Mouse (Mus musculus): ENCODE results near the gene Treml2.

Treml2 gene

DNA sequence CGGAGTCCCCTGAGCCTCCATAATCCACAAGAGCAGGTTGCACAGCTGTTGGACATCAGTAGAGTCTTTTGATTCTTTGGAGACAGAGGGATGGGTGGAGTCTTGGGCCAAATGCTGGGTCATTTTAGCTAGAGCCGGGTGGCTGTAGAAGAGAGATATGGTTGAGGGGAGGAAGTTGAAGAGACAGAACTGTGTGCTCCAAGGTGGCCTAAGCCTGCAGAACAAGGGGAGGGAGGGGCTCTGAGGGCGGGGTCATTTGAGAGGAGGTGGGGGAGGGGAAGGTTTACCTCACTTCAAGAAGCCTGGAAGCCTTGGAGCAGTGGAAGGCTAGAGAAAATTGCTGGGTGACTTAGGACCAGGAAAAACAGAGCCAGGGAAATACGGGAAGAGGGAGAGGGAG is at the start of gene Treml2:
Gene Treml2 (plus strand): TSS at position 296 of the 400 bp plus-strand sequence.
- DNase-seq (ENCODE audit: low spot score in 2 of 2): peak in 1 of 2 experiments; percentile 23

DNA sequence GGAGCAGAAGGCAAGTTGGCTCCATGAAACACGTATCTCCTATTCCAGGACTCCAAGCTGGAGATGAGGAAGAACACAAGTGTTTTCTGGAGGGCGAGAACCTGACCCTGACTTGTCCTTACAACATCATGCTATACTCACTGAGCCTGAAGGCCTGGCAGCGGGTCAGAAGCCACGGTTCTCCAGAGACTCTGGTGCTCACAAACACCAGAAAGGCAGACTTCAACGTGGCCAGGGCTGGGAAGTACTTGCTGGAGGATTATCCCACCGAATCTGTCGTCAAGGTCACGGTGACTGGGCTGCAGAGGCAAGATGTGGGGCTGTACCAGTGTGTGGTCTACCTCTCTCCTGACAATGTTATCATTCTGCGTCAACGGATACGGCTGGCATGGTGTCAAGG is 49.8 kb upstream of the Treml2 start:
- no peak for DNase-seq (ENCODE audit: low spot score in 2 of 2)

DNA sequence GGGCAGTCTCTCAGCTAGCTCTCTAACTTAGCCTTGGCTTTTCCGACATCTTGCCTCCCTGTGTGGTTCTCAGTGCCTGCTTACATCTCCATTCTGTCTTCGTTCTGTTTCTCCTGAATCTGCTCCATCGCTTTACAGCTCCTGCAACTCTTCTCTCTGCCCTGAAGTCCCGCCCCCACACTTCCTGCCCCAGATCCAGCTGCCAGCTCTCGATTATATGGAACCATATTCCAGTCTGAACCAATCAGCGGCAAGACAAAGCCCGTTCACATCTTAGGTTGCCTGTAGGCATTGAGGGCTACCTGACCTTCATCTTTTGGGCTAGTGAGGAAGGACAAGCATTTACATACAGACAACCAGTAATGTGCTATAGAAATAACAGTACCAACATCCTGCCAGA is 48.7 kb upstream of the Treml2 start:
- DNase-seq (ENCODE audit: low spot score in 2 of 2): no peak

DNA sequence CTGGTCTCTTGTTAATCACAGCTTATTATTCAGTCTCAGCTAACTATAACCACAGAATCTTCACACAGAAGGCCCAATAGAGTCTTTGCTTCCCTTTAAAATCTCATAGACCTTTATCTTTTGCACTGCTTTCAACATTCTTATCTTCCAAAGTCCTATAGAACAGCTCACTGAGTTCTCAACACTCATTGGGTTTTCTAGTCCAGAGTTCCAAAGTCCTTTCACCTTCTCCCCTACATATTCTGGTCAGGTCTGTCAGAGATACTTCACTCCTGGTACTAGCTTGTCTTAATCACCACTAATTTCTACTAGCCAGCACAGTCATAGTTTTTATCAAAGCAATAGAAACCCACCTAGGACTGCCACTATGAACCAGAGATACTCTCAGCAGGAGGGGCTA is 42.7 kb upstream of the Treml2 start:
- no peak for DNase-seq (ENCODE audit: low spot score in 2 of 2)

DNA sequence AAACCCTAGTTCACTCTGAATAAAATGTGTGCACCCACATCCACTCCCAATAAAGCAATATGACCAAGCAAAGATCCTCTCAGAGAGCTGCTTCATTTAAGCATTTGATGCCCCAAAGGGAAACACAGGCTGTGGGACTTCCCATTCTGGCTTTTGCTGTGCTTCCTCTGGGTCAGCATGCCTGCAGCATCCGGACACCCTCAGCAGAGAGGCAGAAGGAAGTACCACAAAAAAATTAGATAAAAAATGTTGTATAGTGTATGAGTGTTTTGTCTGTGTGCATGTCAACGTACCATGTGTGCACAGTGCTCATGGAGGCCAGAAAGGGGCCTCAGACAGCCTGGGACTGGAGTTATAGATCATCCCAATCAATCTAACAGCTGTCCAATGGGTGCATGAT is 37.4 kb upstream of the Treml2 start:
- no peak for DNase-seq (ENCODE audit: low spot score in 2 of 2)

DNA sequence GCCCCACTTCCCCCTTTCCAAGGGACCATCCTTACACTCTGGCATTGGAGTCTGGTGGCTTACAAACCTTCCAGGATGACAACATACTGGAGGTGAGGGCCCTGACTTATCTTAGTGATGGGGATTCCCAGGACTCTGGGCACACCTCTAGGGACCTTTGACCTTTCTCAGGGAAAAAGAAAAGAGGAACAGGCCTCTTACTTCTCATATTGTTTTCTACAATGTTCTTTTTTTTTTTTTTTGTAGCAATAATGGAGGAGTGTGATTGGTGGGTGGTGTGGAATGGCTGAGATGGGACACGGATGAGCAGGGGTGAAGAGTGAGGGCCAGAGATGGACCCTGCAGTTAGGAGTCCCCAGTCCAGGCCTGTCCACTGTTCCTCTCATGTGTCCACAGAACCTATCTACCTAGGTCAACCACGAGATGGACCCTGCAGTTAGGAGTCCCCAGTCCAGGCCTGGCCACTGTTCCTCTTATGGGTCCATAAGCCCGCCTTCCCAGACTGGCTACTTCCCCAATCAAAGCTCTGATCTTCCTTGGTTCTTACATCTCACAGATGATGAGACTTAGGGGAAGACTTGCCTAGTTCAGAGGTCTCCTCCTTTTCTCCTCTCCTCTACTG is 35.4 kb upstream of the Treml2 start, which contains the start of gene Treml4:
Gene Treml4 (plus strand): TSS at position 555 of the 622 bp plus-strand sequence.
- DNase-seq (ENCODE audit: low spot score in 2 of 2): no peak

DNA sequence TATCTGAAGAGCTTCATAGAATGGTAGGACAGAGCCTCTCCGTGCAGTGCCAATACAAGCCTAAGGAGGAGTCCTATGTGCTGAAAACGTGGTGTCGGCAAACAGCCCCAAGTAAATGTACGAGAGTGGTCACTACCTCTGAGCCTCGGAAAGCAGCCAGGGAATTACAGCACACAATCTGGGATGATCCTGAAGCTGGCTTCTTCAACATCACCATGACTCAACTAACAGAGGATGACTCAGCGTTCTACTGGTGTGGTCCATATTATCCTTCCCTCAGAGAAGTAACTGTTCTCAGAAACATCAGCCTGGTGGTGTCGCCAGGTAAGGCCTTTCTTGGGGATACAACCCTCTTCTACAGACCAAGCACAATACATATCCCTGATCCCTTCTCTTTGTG is 34.6 kb upstream of the Treml2 start:
- DNase-seq (ENCODE audit: low spot score in 2 of 2): no peak

DNA sequence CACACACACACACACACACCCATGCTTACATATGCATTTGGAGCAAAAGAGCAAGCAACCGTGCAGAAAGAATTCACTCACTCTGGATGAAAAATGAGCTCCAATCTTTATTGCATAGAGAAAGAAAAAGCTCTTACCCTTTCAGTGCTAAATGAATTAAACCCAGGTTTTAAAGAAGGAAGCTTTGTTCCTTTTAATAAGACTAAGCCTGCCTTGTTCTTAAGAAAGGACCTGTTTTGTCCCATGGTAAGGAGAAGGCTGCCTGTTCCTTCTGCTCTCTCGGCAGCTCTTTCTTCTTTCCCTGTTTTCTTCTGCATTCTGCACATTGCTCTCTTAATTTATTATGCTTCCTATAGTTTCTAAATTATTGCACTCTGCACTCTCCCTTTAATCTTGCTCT is 33.2 kb upstream of the Treml2 start:
- no peak for DNase-seq (ENCODE audit: low spot score in 2 of 2)

DNA sequence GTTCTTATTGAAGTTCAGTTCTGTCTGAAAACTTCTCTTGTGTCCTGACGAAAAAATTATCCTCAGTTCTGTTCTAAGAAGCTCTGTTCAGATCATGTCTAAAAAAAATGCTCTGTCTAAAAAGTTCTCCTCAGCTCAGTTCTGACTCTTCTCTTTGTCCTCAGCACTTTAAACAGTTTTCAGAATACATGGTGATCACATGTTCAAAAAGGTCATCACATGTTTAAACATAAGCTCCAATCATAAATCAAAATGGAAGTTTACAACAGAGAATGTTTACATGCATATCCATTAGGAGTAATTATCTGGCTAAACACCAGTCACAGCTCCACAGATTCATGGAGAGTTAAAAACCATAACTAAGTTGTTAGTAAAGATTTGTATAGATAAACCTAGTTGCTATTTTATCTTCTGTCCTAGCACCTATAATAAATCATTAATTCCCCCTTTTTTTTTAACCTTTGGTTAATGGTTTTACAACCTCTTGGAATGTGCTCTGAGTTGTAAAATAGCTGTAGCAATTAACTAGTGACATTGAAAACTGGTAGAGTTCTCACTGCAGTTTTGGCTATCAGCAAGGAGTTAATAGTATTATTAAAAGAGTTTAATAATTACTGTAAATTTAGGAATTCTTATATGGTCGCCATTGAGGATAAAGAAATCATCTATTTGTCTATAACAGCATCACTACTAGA is 32.5 kb upstream of the Treml2 start:
- no peak for DNase-seq (ENCODE audit: low spot score in 2 of 2)

DNA sequence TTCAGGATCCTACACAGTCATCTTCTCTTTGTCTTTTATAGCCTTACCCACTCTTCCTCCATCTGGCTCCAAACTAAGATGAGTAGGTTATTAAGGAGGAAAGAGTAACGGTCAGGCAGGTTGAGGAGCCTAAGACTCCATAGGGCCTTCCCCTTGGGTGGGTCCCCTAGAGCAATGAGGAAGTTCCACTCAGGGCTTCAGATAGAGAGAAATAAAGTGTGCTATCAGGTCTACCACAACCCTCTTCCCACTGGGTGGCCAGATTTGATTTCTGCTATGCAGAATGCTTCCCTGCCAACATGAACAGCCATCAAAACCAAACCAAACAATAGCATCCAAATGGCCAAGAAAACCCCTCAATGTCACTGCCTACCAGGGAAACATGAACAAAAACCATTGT is 31.7 kb upstream of the Treml2 start:
- no peak for DNase-seq (ENCODE audit: low spot score in 2 of 2)

DNA sequence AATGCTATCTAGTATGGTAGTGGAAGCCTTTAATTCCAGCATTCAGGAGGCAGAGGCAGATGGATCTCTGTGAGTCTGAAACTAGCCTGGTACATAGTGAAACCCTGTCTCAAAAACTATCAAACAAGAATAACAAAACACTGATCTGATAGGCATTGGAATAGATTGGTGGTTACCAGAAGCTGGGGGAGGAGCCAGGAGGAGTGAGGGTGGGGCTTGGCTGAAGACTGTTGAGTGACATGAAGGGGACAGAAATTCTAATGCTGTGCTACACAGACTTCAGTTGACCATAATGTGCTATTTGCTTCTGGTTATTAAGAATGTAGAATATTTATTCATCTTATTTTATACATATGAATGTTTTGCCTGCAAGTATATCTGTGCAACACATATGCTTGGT is 31.0 kb upstream of the Treml2 start:
- DNase-seq (ENCODE audit: low spot score in 2 of 2): no peak

DNA sequence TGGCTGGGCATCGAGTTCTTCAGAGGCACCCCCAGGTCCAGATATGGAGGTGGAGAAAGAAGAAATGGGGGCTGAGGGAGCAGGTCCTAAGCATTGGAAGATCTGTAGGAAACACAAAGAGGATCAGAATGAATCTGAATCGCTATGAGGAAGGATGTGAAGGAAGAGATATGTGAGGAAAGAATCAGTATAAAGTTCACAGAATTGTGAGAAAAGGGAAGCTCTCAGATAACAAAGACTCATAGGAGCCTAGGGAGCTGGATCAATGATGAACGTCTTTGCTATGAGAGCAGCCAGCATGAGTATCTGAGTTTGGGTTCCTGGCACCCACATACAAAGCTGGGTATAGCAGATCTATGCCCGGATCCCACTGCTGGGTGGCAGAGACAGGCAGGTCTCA is 29.5 kb upstream of the Treml2 start:
- no peak for DNase-seq (ENCODE audit: low spot score in 2 of 2)

DNA sequence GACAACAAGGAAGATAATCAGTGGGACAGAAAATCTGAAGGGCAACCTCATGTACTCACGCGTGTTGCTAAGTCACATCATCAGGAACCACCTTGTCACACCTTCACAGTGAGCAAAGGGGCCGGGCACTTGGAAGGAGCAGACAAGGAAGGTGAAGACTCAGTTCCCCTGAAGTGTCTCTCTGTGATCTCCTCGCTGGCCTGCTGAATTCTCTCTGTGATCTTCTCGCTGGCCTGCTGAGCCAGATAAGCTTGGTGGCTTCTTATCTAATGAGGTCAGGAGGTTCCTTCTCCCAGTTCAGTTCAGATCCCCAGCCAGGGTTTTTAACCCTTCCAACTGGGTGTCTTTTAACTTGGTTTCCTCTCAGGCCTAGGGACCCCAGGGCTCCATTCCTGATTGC is 27.1 kb upstream of the Treml2 start:
- no peak for DNase-seq (ENCODE audit: low spot score in 2 of 2)

DNA sequence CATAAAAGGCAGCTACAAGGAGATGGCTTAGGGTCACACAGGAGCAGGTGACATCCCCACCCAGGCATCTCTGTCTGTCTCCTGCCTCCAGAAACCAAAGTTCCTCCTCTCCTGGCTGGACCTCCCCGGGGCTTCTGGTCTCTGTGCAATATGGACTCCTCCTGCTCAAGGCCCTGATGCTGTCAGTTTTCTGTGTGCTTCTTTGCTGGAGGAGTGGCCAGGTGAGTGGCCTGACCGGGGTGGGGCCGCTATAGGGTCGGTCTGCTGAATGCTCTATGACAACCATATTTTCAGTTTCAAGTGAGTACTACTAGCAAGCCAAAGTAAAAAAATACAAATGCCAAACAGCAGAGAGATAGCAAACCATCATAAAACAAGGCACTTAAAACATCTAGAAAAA is 26.7 kb upstream of the Treml2 start:
- DNase-seq (ENCODE audit: low spot score in 2 of 2): no peak

DNA sequence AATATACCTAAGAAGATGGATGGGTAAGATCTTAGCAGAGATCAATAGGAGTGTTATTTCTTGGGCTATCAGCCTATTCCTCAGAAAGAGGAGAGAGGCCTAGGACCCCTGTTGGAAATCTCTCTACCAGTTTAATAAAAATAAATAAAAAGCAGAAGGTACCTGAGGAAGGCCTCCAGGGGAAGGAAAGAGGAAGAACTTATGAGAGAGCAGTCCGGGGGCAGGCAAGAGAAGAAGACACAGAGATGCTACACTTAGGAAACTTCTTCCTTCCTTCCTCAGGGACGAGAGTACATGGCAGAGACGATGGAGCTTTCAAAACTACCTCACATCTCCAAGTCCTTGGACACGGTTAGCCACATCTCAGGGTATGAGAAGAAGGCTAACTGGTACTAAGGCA is 25.2 kb upstream of the Treml2 start:
- DNase-seq (ENCODE audit: low spot score in 2 of 2): no peak

DNA sequence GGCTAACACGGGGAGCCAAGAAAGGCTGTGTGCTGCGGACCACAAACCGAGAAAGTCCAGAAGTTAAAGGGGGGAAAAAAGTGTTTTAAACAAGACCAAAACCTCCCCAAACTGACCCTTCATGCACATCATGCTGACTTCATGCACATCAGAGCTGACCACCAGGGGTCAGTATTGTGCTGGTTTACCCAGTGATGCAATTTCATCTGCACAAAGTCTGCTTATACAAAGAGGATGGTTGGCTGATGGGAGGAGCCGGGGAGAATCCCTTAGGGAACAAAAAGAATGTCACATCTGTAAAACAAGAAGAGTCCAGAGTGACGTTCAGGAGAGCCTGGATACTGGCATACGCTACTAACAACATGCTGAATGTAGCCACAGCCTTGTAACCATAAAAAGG is 24.4 kb upstream of the Treml2 start:
- DNase-seq (ENCODE audit: low spot score in 2 of 2): peak; percentile 46 to 87

DNA sequence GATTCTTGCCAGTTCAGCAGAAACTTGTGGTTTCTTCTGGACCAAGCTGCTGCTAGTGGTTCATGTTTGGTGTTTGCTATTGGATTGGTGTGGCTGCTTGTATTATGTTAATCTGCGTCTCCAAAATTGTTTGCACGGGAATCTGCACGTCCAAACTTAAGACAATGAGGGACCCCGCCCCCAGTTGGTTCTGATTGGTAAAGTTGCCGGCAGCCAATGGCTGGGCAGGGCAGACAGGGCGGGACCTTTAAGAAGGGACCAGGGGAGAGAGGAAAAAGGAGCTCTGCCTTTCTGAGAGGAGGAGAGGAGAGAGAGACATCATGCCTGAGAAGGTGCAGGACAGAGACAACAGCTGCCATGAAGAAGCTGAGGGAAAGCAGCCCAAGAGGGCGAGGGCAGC is 23.6 kb upstream of the Treml2 start:
- DNase-seq (ENCODE audit: low spot score in 2 of 2): no peak

DNA sequence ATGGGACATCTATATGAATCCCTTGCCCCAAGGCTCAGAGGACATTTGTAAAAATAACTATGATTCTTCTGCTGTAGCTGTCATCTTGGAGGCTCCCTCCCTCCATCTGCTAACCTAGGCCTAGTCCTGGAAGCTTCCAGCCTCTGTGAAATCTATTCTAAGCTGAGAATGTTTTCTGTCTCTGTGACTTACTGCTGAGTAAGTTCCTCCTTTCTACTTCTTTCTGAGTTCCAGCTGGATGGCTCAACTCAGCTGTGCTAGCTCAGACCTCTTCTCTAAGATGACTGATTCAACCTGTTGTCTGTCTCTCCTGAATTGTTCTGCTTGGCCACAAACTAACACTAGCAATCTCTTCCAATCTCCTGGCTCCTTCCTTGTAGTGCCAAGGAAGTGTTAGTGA is 20.9 kb upstream of the Treml2 start:
- DNase-seq (ENCODE audit: low spot score in 2 of 2): no peak

DNA sequence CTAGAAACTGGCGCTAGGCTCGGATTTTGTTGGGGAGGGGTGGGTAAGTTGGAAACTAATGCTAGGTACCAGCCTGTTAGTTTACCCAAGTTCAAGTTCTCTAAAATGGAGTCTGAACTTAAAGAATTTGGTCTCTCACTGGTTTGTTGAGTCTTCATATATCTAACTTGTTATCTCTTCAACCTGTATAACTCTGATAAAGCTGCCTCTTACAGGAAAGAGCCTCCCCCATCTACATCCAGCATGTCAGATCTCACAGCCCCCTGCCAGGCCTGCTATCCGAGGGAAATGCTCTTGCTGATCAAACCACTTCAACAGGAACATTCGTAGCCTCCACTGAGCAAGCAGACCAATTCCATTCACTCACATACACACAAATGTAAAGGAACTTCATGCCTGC is 20.3 kb upstream of the Treml2 start:
- no peak for DNase-seq (ENCODE audit: low spot score in 2 of 2)

DNA sequence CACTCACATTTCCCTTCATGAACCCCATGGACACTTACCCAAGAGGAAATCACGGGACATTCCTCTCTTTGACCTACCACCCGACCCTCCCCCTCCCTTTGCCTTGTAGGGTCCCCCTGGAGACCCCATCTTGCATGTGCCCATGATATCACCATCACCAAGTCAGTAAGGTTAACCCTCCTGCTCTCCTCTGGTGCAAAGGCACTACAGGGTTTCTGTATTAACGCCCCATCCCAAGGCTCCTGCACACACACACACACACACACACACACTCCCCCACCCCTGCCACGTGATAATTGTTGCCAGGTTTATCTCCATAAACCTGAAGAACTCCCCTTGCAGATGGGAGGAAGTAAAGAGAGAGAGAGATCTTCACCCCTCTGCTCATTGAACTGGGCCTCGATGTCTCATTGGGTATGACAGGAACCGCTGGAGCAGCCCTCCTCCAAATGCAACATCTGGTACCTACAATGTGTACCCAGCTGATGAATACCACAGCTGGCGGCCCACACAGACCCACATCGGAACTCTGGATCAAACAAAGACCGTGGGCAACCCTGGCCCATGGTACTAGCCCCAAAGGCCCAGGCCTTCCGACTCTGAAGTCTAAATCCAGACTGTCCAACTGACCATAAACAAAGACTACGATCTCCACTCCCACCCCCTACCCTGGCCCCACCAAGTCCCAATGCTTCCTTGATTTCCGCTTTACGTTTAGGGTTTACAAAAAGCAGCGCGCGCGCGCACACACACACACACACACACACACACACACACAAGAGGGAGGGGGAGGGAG is 18.2 kb upstream of the Treml2 start:
- no peak for DNase-seq (ENCODE audit: low spot score in 2 of 2)

DNA sequence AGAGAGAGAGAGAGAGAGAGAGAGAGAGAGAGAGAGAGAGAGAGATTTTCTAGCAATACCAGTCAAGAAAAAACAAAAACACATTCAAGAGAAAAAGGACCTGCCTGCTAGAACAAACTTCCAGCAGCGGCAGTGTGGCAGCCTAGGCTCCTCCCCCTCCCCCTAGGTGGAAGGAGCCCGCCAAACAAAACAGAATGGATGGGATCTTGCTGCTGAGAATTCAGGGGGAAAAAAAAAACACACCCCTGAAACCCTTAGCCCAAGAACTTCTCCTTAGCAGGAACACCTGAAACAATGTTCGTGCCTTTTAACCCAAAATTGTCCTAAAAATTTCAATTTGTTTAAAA is 17.6 kb upstream of the Treml2 start:
- peak in 1 of 2 experiments; percentile 18 for DNase-seq (ENCODE audit: low spot score in 2 of 2)

DNA sequence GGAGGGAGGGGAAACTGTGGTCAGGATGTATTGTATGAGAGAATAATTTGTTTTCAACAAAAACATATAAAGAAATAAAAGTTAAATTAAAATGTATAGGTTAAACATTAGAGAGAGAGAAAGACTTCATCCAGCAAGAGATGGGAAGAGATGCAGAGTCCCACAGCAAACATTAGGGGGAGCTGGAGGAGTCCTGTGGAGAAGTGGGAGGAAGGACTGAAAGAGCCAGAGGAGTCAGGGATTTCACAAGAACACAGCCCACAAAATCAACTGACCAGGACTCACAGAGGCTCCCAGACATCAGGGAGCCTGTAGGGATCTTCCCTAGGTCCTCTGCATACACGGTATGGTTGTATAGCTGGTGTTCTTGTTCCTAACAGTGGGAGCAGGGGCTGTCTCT is 12.5 kb upstream of the Treml2 start:
- DNase-seq (ENCODE audit: low spot score in 2 of 2): no peak

DNA sequence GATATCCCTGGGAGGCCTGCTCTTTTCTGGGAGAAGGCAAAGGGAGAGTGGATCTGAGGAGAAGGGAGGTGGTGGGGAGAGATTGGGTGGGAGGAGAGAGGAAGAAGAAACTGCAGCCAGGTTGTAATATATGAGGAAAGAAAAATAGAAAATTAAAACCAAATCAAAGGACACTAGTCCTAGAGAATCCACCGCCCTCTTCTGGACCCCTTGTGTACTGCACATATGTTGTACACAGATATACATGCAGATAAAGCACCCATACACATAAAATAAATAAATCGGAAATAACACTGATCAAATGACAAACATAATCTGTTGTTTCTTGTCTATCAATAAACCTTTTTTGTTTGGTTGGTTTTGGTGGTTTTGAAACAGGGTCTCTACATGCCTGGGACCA is 12.0 kb upstream of the Treml2 start:
- DNase-seq (ENCODE audit: low spot score in 2 of 2): peak in 1 of 2 experiments; percentile 49
